Mouse (Mus musculus) brain, embryonic 14.5 days (tissue): ENCODE measurements around the gene BC030867. TPM values are rescaled to one million over a fixed set of nuclear protein-coding genes. Genes with fewer than 3 reads are reported as not detected.

ENCODE experiments used
- DNase-seq: peaks from one replicate; pipeline ENCODE4 v3.0.0-alpha.2; 2011; ENCODE audit warnings: low read depth
- CTCF ChIP-seq: fragments of 200-500 bp; IDR thresholded peaks from 2 replicates; pipeline ENCODE4 v1.5.1; 2012; ENCODE audit warnings: inconsistent platforms, mild to moderate bottlenecking, moderate library complexity, borderline replicate concordance; ENCODE audit not compliant: insufficient read depth, insufficient read length; ENCODE audit errors: extremely low read depth
- POLR2A ChIP-seq: fragments of 200-500 bp; IDR thresholded peaks from 2 replicates; pipeline ENCODE4 v1.6.1; 2012; ENCODE audit warnings: mild to moderate bottlenecking, inconsistent platforms, borderline replicate concordance; ENCODE audit not compliant: poor library complexity, insufficient read depth, insufficient read length, severe bottlenecking; ENCODE audit errors: extremely low read depth
- polyA plus RNA-seq: library from polyadenylated mRNA; depleted of rRNA; stranded (reverse); fragments of >200 nt; gene quantifications from 2 replicates; pipeline ENCODE4 v1.2.3, GENCODE M21; 2012

Gene BC030867
- polyA plus RNA-seq, 1 experiment = 5.0 TPM

- TF ChIP-seq CTCF (no peak), POLR2A (no peak)
- no peak for DNase-seq
Observed at GRCm38 (mm10) chr11:102225221-102225620, 23.5 kb upstream of the BC030867 start.

GRCm38 (mm10) chr11:102226067-102226978 lies 22.4 kb upstream of the BC030867 start:
- no peak for DNase-seq
- TF ChIP-seq POLR2A (no peak), CTCF (no peak)

GRCm38 (mm10) chr11:102227270-102228190 lies 21.2 kb upstream of the BC030867 start:
- TF ChIP-seq POLR2A = no peak
- TF ChIP-seq CTCF = no peak
- DNase-seq = peak; percentile 93

- DNase-seq = no peak
- no peak for TF ChIP-seq POLR2A
- TF ChIP-seq CTCF = no peak
Observed at GRCm38 (mm10) chr11:102228191-102228545, 20.5 kb upstream of the BC030867 start.

- peak; percentile 29 for DNase-seq
- no peak for TF ChIP-seq POLR2A
- no peak for TF ChIP-seq CTCF
Observed at GRCm38 (mm10) chr11:102228646-102229268, 19.9 kb upstream of the BC030867 start.

GRCm38 (mm10) chr11:102229331-102229953 lies 19.2 kb upstream of the BC030867 start:
- DNase-seq = peak; percentile 73
- TF ChIP-seq POLR2A (no peak), CTCF (no peak)

- DNase-seq = peak; percentile 99
- TF ChIP-seq CTCF = no peak
- TF ChIP-seq POLR2A = peak; percentile 71; the same call in 1 of the 2 replicates
Observed at GRCm38 (mm10) chr11:102230006-102230741, 18.5 kb upstream of the BC030867 start, which contains the start of gene Hdac5. Hdac5 (minus strand) TSS chr11:102230166.

- DNase-seq = no peak
- TF ChIP-seq POLR2A (no peak), CTCF (no peak)
Observed at GRCm38 (mm10) chr11:102236022-102236421, 12.7 kb upstream of the BC030867 start.

- TF ChIP-seq CTCF = no peak
- no peak for TF ChIP-seq POLR2A
- DNase-seq = no peak
Observed at GRCm38 (mm10) chr11:102240636-102241035, 8.0 kb upstream of the BC030867 start.

GRCm38 (mm10) chr11:102241246-102241645 lies 7.4 kb upstream of the BC030867 start:
- no peak for DNase-seq
- TF ChIP-seq CTCF = no peak
- TF ChIP-seq POLR2A = no peak
